Mouse (Mus musculus): ENCODE results near the gene Tmsb10. TPM values are rescaled to one million over a fixed set of nuclear protein-coding genes. Genes with fewer than 3 reads are reported as not detected.

The Tmsb10 gene
- polyA plus RNA-seq, 1 experiment from 2014 or later = 1,116 TPM

- Histone ChIP-seq H3K4me1 (replicated peaks; ENCODE audit: control insufficient read depth, insufficient read depth, low read length) (no peaks in the 10 kb centered on the region; the same call in 1 of the 2 replicates), H3K9me3 (ENCODE audit: control insufficient read depth, low read length) (no peaks in the 10 kb centered on the region), H3K4me2 (no peak overlapping the region), H3K27me3 (replicated peaks; ENCODE audit: control insufficient read depth, insufficient read depth, low read length) (no peaks in the 10 kb centered on the region), H3K27ac (ENCODE audit: low read depth, low read length) (no peak overlapping the region), H3K36me3 (ENCODE audit: control insufficient read depth, insufficient read depth, low read length) (no peaks in the 10 kb centered on the region), H3K4me3 (ENCODE audit: low read depth, low read length) (no peak overlapping the region), H3K9ac (ENCODE audit: low read depth, low read length) (no peak overlapping the region)
- 84% methylated on average over 4 of the region's 4 CpGs for WGBS
- DNase-seq (ENCODE audit: low spot score) (no peak), ATAC-seq (replicated peaks; ENCODE audit: low FRiP score) (no peak)
Measured at GRCm38 (mm10) chr6:72929795-72930398, 28.7 kb downstream of the Tmsb10 start.

GRCm38 (mm10) chr6:72926755-72927482, 31.6 kb downstream of the Tmsb10 start:
- Histone ChIP-seq H3K4me1 (replicated peaks; ENCODE audit: control insufficient read depth, insufficient read depth, low read length) (no peaks in the 10 kb centered on the region; the same call in 1 of the 2 replicates), H3K27me3 (replicated peaks; ENCODE audit: control insufficient read depth, insufficient read depth, low read length) (no peaks in the 10 kb centered on the region), H3K4me2 (no peak overlapping the region), H3K9me3 (ENCODE audit: control insufficient read depth, low read length) (no peaks in the 10 kb centered on the region), H3K36me3 (ENCODE audit: control insufficient read depth, insufficient read depth, low read length) (no peaks in the 10 kb centered on the region), H3K9ac (ENCODE audit: low read depth, low read length) (no peak overlapping the region), H3K4me3 (ENCODE audit: low read depth, low read length) (no peak overlapping the region), H3K27ac (ENCODE audit: low read depth, low read length) (no peak overlapping the region)
- WGBS = 20% methylated on average over 9 of the region's 9 CpGs
- 0 out of 2 replicates have a peak, but pooled peaks have one; percentile 47 for ATAC-seq (replicated peaks; ENCODE audit: low FRiP score)
- DNase-seq (ENCODE audit: low spot score) = no peak

- ATAC-seq (replicated peaks; ENCODE audit: low FRiP score) = no peak
- 73% methylated on average over 4 of the region's 4 CpGs for WGBS
Measured at GRCm38 (mm10) chr6:72926031-72926430, 32.5 kb downstream of the Tmsb10 start.

GRCm38 (mm10) chr6:72923381-72923780, 35.2 kb downstream of the Tmsb10 start:
- Histone ChIP-seq H3K4me2 (no peak overlapping the region), H3K4me3 (ENCODE audit: low read depth, low read length) (no peak overlapping the region), H3K27me3 (replicated peaks; ENCODE audit: control insufficient read depth, insufficient read depth, low read length) (no peaks in the 10 kb centered on the region), H3K36me3 (ENCODE audit: control insufficient read depth, insufficient read depth, low read length) (no peaks in the 10 kb centered on the region), H3K4me1 (replicated peaks; ENCODE audit: control insufficient read depth, insufficient read depth, low read length) (no peaks in the 10 kb centered on the region; the same call in 1 of the 2 replicates), H3K27ac (ENCODE audit: low read depth, low read length) (no peak overlapping the region), H3K9me3 (ENCODE audit: control insufficient read depth, low read length) (no peaks in the 10 kb centered on the region), H3K9ac (ENCODE audit: low read depth, low read length) (no peak overlapping the region)
- 85% methylated on average over 8 of the region's 8 CpGs for WGBS
- ATAC-seq (replicated peaks; ENCODE audit: low FRiP score) (no peak), DNase-seq (ENCODE audit: low spot score) (no peak)

More at GRCm38 (mm10) chr6:72926031-72926430, 32.5 kb downstream of the Tmsb10 start:
- Histone ChIP-seq H3K4me2 (no peak overlapping the region), H3K9ac (ENCODE audit: low read depth, low read length) (no peak overlapping the region), H3K27me3 (replicated peaks; ENCODE audit: control insufficient read depth, insufficient read depth, low read length) (no peaks in the 10 kb centered on the region), H3K4me3 (ENCODE audit: low read depth, low read length) (no peak overlapping the region), H3K9me3 (ENCODE audit: control insufficient read depth, low read length) (no peaks in the 10 kb centered on the region), H3K36me3 (ENCODE audit: control insufficient read depth, insufficient read depth, low read length) (no peaks in the 10 kb centered on the region), H3K4me1 (replicated peaks; ENCODE audit: control insufficient read depth, insufficient read depth, low read length) (no peaks in the 10 kb centered on the region; the same call in 1 of the 2 replicates), H3K27ac (ENCODE audit: low read depth, low read length) (no peak overlapping the region)
- no peak for DNase-seq (ENCODE audit: low spot score)

GRCm38 (mm10) chr6:72921081-72921480, 37.5 kb downstream of the Tmsb10 start:
- Histone ChIP-seq H3K36me3 (ENCODE audit: control insufficient read depth, insufficient read depth, low read length) (no peaks in the 10 kb centered on the region), H3K4me3 (ENCODE audit: low read depth, low read length) (no peak overlapping the region), H3K4me1 (replicated peaks; ENCODE audit: control insufficient read depth, insufficient read depth, low read length) (no peaks in the 10 kb centered on the region), H3K9me3 (ENCODE audit: control insufficient read depth, low read length) (no peaks in the 10 kb centered on the region), H3K9ac (ENCODE audit: low read depth, low read length) (no peak overlapping the region), H3K4me2 (no peak overlapping the region), H3K27me3 (replicated peaks; ENCODE audit: control insufficient read depth, insufficient read depth, low read length) (no peaks in the 10 kb centered on the region), H3K27ac (ENCODE audit: low read depth, low read length) (no peak overlapping the region)
- ATAC-seq (replicated peaks; ENCODE audit: low FRiP score) (no peak), DNase-seq (ENCODE audit: low spot score) (no peak)
- WGBS = 93% methylated on average over 3 of the region's 3 CpGs

GRCm38 (mm10) chr6:72918510-72919033, 40.0 kb downstream of the Tmsb10 start:
- Histone ChIP-seq H3K27ac (ENCODE audit: low read depth, low read length) (no peak overlapping the region), H3K4me2 (no peak overlapping the region), H3K9ac (ENCODE audit: low read depth, low read length) (no peak overlapping the region), H3K27me3 (replicated peaks; ENCODE audit: control insufficient read depth, insufficient read depth, low read length) (no peaks in the 10 kb centered on the region), H3K9me3 (ENCODE audit: control insufficient read depth, low read length) (no peaks in the 10 kb centered on the region), H3K4me3 (ENCODE audit: low read depth, low read length) (no peak overlapping the region), H3K4me1 (replicated peaks; ENCODE audit: control insufficient read depth, insufficient read depth, low read length) (no peaks in the 10 kb centered on the region), H3K36me3 (ENCODE audit: control insufficient read depth, insufficient read depth, low read length) (no peaks in the 10 kb centered on the region)
- ATAC-seq (replicated peaks; ENCODE audit: low FRiP score) (no peak), DNase-seq (ENCODE audit: low spot score) (no peak)
- 57% methylated on average over 9 of the region's 9 CpGs for WGBS

- ATAC-seq (replicated peaks; ENCODE audit: low FRiP score) (no peak), DNase-seq (ENCODE audit: low spot score) (no peak)
- no peaks in the 10 kb centered on the region for H3K9me3 ChIP-seq (ENCODE audit: control insufficient read depth, low read length)
- H3K9ac ChIP-seq (ENCODE audit: low read depth, low read length) = no peak overlapping the region
- 81% methylated on average over 7 of the region's 7 CpGs for WGBS
- no peak overlapping the region for H3K27ac ChIP-seq (ENCODE audit: low read depth, low read length)
- H3K4me3 ChIP-seq (ENCODE audit: low read depth, low read length) = no peak overlapping the region
- H3K4me2 ChIP-seq = no peak overlapping the region
- H3K4me1 ChIP-seq (replicated peaks; ENCODE audit: control insufficient read depth, insufficient read depth, low read length) = no peaks in the 10 kb centered on the region
- no peaks in the 10 kb centered on the region for H3K27me3 ChIP-seq (replicated peaks; ENCODE audit: control insufficient read depth, insufficient read depth, low read length)
- no peaks in the 10 kb centered on the region for H3K36me3 ChIP-seq (ENCODE audit: control insufficient read depth, insufficient read depth, low read length)
Measured at GRCm38 (mm10) chr6:72916330-72916729, 42.2 kb downstream of the Tmsb10 start.

GRCm38 (mm10) chr6:72914087-72914749, 44.3 kb downstream of the Tmsb10 start:
- Histone ChIP-seq H3K9ac (ENCODE audit: low read depth, low read length) (no peak overlapping the region), H3K4me3 (ENCODE audit: low read depth, low read length) (no peak overlapping the region), H3K27me3 (replicated peaks; ENCODE audit: control insufficient read depth, insufficient read depth, low read length) (no peaks in the 10 kb centered on the region), H3K4me2 (no peak overlapping the region), H3K9me3 (ENCODE audit: control insufficient read depth, low read length) (no peaks in the 10 kb centered on the region), H3K36me3 (ENCODE audit: control insufficient read depth, insufficient read depth, low read length) (no peaks in the 10 kb centered on the region), H3K4me1 (replicated peaks; ENCODE audit: control insufficient read depth, insufficient read depth, low read length) (no peaks in the 10 kb centered on the region), H3K27ac (ENCODE audit: low read depth, low read length) (no peak overlapping the region)
- no peak for DNase-seq (ENCODE audit: low spot score)
- ATAC-seq (replicated peaks; ENCODE audit: low FRiP score) = no peak
- 79% methylated on average over 6 of the region's 6 CpGs for WGBS

Measured in liver, embryonic 11.5 days (tissue).